Mouse (Mus musculus) liver, adult (tissue): ENCODE data around the gene Gm9611.
"Not testable (repeated sequence)": the region's sequence is repeated elsewhere in the genome, so short reads cannot be mapped to it uniquely, and the experiment has no call there.

Experiments used
- GATA4 ChIP-seq: IDR thresholded peaks from 2 replicates; pipeline ENCODE4 v1.6.1; 2014; ENCODE audit warnings: mild to moderate bottlenecking, low read length; ENCODE audit not compliant: insufficient replicate concordance

Gene Gm9611

DNA sequence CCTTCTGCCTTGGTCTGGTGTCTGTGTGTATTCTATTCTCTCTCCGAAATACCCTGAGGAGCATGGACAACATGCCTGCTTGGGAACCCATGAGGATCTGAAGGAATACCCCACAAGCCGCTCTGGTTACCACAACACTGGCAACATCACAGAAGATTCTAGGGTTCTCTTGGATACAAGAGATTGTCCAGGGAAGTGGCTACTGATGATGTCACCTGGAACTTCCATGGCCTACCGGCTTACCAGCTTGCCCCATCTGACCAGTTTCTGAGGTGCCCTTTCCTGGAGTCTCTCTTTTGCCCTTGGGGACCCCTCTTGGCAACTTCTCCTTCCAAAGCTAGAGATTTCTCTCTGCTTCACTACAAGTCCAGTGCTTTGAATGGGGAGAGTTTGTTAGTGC lies at the start of gene Gm9611:
Gene Gm9611, minus strand, starts transcription at position 101 of the 400 bp plus-strand sequence.
- not testable (repeated sequence) for TF ChIP-seq GATA4

DNA sequence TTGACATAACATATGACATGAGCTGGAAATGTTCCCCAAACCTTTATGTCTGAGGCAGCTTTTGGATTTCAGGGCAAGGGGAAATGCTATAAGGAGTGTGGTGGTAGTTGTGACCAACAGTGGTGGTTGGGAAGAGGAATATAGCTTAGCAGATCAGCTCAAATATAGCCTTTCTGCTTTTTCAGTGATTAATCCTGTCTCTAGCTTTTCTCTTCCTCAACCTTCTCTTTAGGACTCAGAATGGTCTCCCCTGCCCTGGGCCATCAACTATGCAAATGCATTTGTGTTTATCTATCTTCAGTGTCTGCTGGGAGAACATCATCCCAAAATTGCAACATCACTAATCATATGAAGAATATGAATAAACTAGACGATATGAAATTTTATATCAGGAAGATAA lies 12.8 kb upstream of the Gm9611 start, which contains the start of gene Gm7995:
Gene Gm7995, plus strand, starts transcription at position 301 of the 400 bp plus-strand sequence.
- not testable (repeated sequence) for TF ChIP-seq GATA4

GRCm38 (mm10) chr14:42259948-42260347 lies 37.2 kb downstream of the Gm9611 start, which contains the start of gene Gm17026:
Gm17026 (minus strand) TSS chr14:42260048.
- TF ChIP-seq GATA4: not testable (repeated sequence)
